Mouse (Mus musculus) lung, adult 2 months (tissue): ENCODE measurements at regions not wholly inside any gene's neighbourhood (a gene's known extent, or its start where the extent isn't known, plus 50 kb on each side); places are given as distances from the start of the nearest gene placed in this dataset.

Source experiments
- CTCF ChIP-seq: fragments of 200-500 bp; IDR thresholded peaks from 2 replicates; pipeline ENCODE4 v1.5.1; 2011; ENCODE audit warnings: mild to moderate bottlenecking, low read length, control low read depth; ENCODE audit not compliant: insufficient read depth
- POLR2A ChIP-seq: fragments of 200-500 bp; IDR thresholded peaks from 2 replicates; pipeline ENCODE4 v1.6.1; 2011; ENCODE audit warnings: low read depth, mild to moderate bottlenecking, control low read depth, low read length, borderline replicate concordance; ENCODE audit errors: extremely low read depth

- TF ChIP-seq CTCF (no peak), POLR2A (no peak)
Observed at GRCm38 (mm10) chr6:127278402-127278801, 126.4 kb upstream of the Ccnd2 start.
